Mouse (Mus musculus): Measurements from ENCODE around the gene Snx1.
A peak's percentile ranks its signal among the peaks of the same experiment; 100 is the strongest.

Snx1 gene

GRCm38 (mm10) chr9:66127193-66127546, 783 bp upstream of the Snx1 start:
- DNase-seq (ENCODE audit: extremely low spot score, low spot score): no peak

GRCm38 (mm10) chr9:66125543-66126455, 588 bp downstream of the Snx1 start:
- DNase-seq (ENCODE audit: extremely low spot score, low spot score): peak; percentile 21

GRCm38 (mm10) chr9:66124681-66125542, 1.5 kb downstream of the Snx1 start:
- DNase-seq (ENCODE audit: extremely low spot score, low spot score): peak; percentile 98

DNA sequence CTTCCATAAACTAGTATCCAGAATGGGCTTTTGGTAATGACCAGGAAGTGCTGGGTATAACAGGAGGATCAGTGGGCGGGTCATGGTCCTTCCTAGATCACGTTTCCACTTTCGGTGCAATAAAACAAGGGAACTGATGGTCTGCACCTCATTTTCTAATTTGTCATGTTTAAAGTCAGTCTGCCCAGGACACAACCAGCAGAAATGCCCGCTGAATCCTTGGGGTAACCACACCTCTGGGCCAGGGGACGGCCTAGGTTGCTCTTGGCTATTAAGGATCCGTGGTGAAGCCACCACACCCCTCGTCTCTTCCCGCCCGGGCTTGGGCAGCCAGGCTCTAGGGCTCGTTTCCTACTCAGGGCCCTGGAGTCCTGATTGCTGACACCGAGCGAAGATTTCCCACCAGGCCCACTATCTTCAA, 2.3 kb downstream of the Snx1 start:
- no peak for DNase-seq (ENCODE audit: extremely low spot score, low spot score)

- DNase-seq (ENCODE audit: extremely low spot score, low spot score): no peak
These were observed 2.7 kb downstream of the Snx1 start for GRCm38 (mm10) chr9:66123648-66124047.

DNA sequence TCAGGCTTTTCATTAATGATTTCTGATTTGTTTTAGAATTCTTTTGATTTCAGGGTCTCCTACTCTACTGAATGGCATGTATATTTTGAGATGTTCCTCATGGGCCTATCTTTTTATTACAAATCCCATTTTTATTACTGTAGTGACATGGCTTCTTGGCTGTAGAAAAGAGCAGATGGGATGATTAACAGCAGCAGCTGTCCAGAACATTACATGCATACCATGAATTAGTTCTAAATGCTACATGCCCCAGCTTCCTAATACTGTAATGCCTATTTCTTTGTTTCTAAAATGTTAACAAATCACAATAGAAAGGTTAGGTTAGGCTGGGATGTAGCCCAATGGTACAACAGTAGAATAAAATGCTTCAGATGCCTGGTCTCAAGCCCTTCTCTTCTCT, 5.0 kb downstream of the Snx1 start:
- no peak for DNase-seq (ENCODE audit: extremely low spot score, low spot score)

GRCm38 (mm10) chr9:66120945-66121344, 5.4 kb downstream of the Snx1 start:
- no peak for DNase-seq (ENCODE audit: extremely low spot score, low spot score)

DNA sequence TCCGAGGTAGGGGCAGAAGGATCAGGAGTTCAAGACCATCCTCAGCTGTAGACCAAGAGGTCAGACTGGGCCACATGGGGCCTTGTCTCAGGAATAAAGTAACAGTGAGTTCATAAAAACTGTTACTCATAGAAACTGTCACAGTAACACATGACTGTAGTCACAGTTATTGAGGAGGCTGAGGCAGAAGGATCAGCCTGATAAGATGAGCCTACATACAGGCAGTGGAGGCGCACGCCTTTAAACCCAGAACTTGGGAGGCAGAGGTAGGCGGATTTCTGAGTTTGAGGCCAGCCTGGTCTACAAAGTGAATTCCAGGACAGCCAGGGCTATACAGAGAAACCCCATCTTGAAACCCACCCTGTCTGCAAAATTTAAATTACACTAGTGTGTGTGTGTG, 6.3 kb downstream of the Snx1 start:
- DNase-seq (ENCODE audit: extremely low spot score, low spot score): no peak

GRCm38 (mm10) chr9:66119498-66119897, 6.9 kb downstream of the Snx1 start:
- DNase-seq (ENCODE audit: extremely low spot score, low spot score): no peak

GRCm38 (mm10) chr9:66116890-66117289, 9.5 kb downstream of the Snx1 start:
- DNase-seq (ENCODE audit: extremely low spot score, low spot score): no peak

GRCm38 (mm10) chr9:66114341-66114740, 12.0 kb downstream of the Snx1 start:
- no peak for DNase-seq (ENCODE audit: extremely low spot score, low spot score)

GRCm38 (mm10) chr9:66110611-66111379, 15.6 kb downstream of the Snx1 start:
- no peak for DNase-seq (ENCODE audit: extremely low spot score, low spot score)

- DNase-seq (ENCODE audit: extremely low spot score, low spot score): no peak
These were observed 16.3 kb downstream of the Snx1 start for GRCm38 (mm10) chr9:66110126-66110525.

DNA sequence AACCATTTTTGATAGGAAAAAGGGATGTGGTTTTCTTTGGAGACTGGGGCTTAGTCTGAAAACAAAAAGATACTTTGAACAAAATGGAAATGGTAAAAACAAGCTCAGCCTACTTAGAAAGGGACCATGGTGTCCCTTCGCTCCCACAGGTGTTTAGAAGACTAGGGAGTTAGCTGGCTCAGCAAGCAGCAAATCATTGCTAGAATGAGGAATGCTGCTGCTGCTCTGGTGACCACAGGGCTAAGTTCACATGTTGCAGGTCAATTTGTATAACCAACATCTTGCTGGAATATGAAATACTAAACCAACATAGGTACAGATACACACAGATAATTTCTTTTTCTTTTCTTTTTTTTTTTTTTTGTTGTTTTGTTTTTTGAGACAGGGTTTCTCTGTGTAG, 16.8 kb downstream of the Snx1 start:
- DNase-seq (ENCODE audit: extremely low spot score, low spot score): no peak

GRCm38 (mm10) chr9:66105168-66105567, 21.2 kb downstream of the Snx1 start:
- DNase-seq (ENCODE audit: extremely low spot score, low spot score): no peak

GRCm38 (mm10) chr9:66104601-66105000, 21.8 kb downstream of the Snx1 start:
- DNase-seq (ENCODE audit: extremely low spot score, low spot score): no peak

- no peak for DNase-seq (ENCODE audit: extremely low spot score, low spot score)
These were observed 23.7 kb downstream of the Snx1 start for GRCm38 (mm10) chr9:66102668-66103067.

DNA sequence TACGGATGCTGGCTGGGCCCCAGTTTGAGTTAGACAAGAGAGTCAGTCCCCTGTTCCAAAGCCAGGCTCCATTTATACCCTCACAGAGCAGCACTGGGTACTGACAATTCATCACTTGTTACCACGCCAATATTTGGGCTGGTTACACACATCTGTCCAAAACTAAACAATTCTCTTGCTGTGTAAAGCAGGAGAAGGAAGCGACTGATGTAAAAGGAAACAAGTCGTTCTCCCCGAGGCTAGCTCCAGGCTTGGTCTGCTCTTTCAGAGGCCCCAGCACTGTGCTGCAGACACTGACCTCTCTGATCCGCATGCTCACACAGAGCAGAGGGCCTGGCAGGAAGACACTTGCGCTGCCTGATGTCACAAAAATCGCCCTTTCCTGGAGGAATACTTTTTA, 24.8 kb downstream of the Snx1 start:
- no peak for DNase-seq (ENCODE audit: extremely low spot score, low spot score)

- DNase-seq (ENCODE audit: extremely low spot score, low spot score): no peak
These were observed 33.7 kb downstream of the Snx1 start for GRCm38 (mm10) chr9:66092664-66093063.

DNA sequence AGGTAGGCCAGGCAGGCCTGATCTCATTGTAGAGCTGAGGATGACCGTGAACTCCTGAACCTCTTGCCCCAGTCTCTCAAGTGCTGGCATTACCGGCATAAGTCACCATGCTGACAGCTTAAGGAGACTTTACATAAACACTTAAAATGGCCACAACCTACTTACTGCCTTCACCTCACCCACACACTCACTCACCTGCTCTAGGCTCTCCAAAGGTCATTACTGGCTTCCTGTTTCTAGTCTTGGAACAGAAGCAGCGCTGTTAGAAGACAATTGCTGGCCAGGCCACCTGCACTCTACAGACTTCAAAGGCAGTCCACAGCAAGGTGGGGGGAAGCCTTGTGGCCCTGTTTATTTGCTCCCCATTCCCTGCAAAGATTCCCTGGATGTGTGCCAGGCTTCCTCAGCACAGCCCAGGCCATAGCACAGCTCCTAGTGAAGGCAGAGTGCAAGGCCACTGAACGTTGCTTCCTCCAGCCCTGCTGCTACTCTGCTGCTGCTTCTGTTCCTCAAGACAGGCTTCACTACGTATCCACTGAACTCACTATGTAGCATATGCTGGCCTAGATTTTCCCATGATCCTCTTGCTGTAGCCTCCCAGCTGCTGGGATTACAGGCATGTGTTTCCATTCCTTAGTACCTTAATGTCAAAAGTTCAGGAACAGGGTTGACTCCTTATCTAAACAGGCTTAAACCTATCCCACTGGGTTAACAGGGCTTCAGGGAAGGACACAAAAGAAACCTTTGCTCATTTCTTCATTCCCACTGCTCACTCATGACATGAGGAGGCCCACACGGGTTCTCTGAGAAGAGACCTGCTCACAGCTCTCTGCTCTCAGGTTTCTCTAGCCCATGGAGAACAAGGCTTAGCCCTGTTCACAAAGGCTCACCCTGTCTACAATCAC, 34.8 kb downstream of the Snx1 start:
- DNase-seq (ENCODE audit: extremely low spot score, low spot score): no peak

All from neural tube, embryonic 10.5 days (tissue).